In the genomic region with DNA sequence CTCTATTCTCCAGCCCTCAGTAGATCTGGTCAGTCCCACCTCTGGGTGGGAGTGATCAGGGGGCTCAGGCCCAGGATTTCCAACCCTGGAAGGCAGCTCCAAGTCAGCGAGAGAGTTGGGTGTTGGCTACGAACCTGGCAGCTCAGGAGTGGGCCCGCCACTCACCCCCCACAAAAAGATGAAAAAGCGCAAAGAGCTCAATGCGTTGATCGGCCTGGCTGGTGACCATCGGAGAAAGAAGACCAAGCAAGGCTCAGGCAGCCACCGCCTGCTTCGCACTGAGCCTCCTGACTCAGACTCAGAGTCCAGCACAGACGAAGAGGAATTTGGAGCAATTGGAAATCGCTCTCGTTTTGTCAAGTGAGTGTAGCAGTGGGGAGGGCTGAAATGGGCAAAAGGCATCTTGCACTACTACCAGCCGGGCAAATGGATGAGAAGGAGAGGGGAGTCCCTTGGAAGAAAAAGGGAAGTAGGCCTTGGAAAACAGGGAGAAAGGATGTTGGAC, we compare ENCODE assay signal across 8 mouse cellular contexts. TPM values are rescaled to one million over a fixed set of nuclear protein-coding genes. Genes with fewer than 3 reads are reported as not detected.
DNase-seq lines count a peak whose midpoint lies in the region; ATAC-seq lines count a peak whose summit lies in the region.

No protein-coding gene starts in this region.

- no peaks in the 10 kb centered on the region for H3K27me3 ChIP-seq in kidney, embryonic 14.5 days (ENCODE audit: control insufficient read depth, insufficient read depth, low read length)
- peaks cover 11% of the 10 kb centered on the region for H3K27me3 ChIP-seq in heart, embryonic 13.5 days (replicated peaks)
- no peaks in the 10 kb centered on the region for H3K27me3 ChIP-seq in liver, embryonic 11.5 days (replicated peaks; ENCODE audit: control insufficient read depth, insufficient read depth, low read length)

- no peak overlapping the region for H3K27ac ChIP-seq in kidney, embryonic 14.5 days (ENCODE audit: low read depth, low read length)
- H3K27ac ChIP-seq in heart, embryonic 13.5 days (replicated peaks): 0 out of 2 replicates have a peak overlapping the region, but pooled peaks have one; percentile 91
- H3K27ac ChIP-seq in liver, embryonic 11.5 days (ENCODE audit: low read depth, low read length): no peak overlapping the region

- DNase-seq in kidney, adult 8-10 months: no peak
- DNase-seq in adrenal gland, adult 2 months: peak; percentile 59
- no peak for DNase-seq in liver, embryonic 11.5 days (ENCODE audit: low spot score)
- DNase-seq in layer of hippocampus, adult 9-11 months: no peak
- no peak for DNase-seq in right cerebral cortex, postnatal 10 days (ENCODE audit: low spot score in 2 of 2)
- no peak for DNase-seq in embryo, embryonic 9.5 days (ENCODE audit: extremely low spot score)

- peaks cover 20% of the 10 kb centered on the region for H3K4me1 ChIP-seq in kidney, embryonic 14.5 days (ENCODE audit: control insufficient read depth, insufficient read depth, low read length)
- H3K4me1 ChIP-seq in heart, embryonic 13.5 days: peaks cover 30% of the 10 kb centered on the region
- H3K4me1 ChIP-seq in liver, embryonic 11.5 days (replicated peaks; ENCODE audit: control insufficient read depth, insufficient read depth, low read length): peaks cover 11% of the 10 kb centered on the region

- WGBS in kidney, embryonic 14.5 days: 39% methylated on average over 13 of the region's 13 CpGs
- 38% methylated on average over 13 of the region's 13 CpGs for WGBS in heart, embryonic 13.5 days
- 26% methylated on average over 13 of the region's 13 CpGs for WGBS in liver, embryonic 11.5 days

- H3K4me2 ChIP-seq in kidney, embryonic 14.5 days (replicated peaks; ENCODE audit: low read depth, low read length): peak overlapping the region; percentile 68
- peak overlapping the region; percentile 87 for H3K4me2 ChIP-seq in heart, embryonic 13.5 days
- peak overlapping the region; percentile 91 for H3K4me2 ChIP-seq in liver, embryonic 11.5 days

- no peak for ATAC-seq in kidney, embryonic 14.5 days (ENCODE audit: low FRiP score, low TSS enrichment)
- no peak for ATAC-seq in heart, embryonic 13.5 days (ENCODE audit: extremely low read depth, insufficient number of reproducible peaks, low FRiP score, low TSS enrichment)
- no peak for ATAC-seq in liver, embryonic 11.5 days (replicated peaks; ENCODE audit: low FRiP score)

- peak overlapping the region; percentile 83 for H3K4me3 ChIP-seq in kidney, embryonic 14.5 days (ENCODE audit: low read length)
- H3K4me3 ChIP-seq in heart, embryonic 13.5 days: peak overlapping the region; percentile 76
- H3K4me3 ChIP-seq in liver, embryonic 11.5 days (ENCODE audit: low read depth, low read length): peak overlapping the region; percentile 91

- peaks cover 20% of the 10 kb centered on the region for H3K36me3 ChIP-seq in kidney, embryonic 14.5 days (ENCODE audit: control insufficient read depth, insufficient read depth, low read length)
- peaks cover 33% of the 10 kb centered on the region for H3K36me3 ChIP-seq in heart, embryonic 13.5 days
- H3K36me3 ChIP-seq in liver, embryonic 11.5 days (ENCODE audit: control insufficient read depth, insufficient read depth, low read length): peaks cover 8% of the 10 kb centered on the region

- H3K9me3 ChIP-seq in kidney, embryonic 14.5 days (ENCODE audit: control insufficient read depth, low read length): no peaks in the 10 kb centered on the region
- no peaks in the 10 kb centered on the region for H3K9me3 ChIP-seq in heart, embryonic 13.5 days
- no peaks in the 10 kb centered on the region for H3K9me3 ChIP-seq in liver, embryonic 11.5 days (ENCODE audit: control insufficient read depth, low read length)

- H3K9ac ChIP-seq in kidney, embryonic 14.5 days (ENCODE audit: low read depth, low read length): peak overlapping the region; percentile 87
- H3K9ac ChIP-seq in heart, embryonic 13.5 days: peak overlapping the region; percentile 92
- H3K9ac ChIP-seq in liver, embryonic 11.5 days (ENCODE audit: low read depth, low read length): peak overlapping the region; percentile 92

RNA-seq across cellular contexts. Expression of gene Efcab14, which starts 1.0 kb away (rescaled TPM):
- 35.4 and 54.1 TPM in 2 replicates for polyA plus RNA-seq in kidney, embryonic 14.5 days (2014; fragmentation: Nextera tagmentation; extraction: Ambion mirVana)
- 10 to 100 TPM; 82.3 to 86.1 TPM for total RNA-seq in adrenal gland, adult 2 months (2021)
- polyA plus RNA-seq in adrenal gland, adult 2 months (2012; rRNA removed): 29.4 and 31.3 TPM in 2 replicates
- polyA plus RNA-seq in heart, embryonic 13.5 days (2015; fragmentation: Nextera tagmentation; extraction: Ambion mirVana): 23.6 and 25.5 TPM in 2 replicates
- polyA plus RNA-seq in liver, embryonic 11.5 days (2014; fragmentation: Nextera tagmentation; extraction: Ambion mirVana): 34.9 and 38.7 TPM in 2 replicates

RNA-seq across cellular contexts. Expression of gene Tex38, which starts 42.3 kb away (rescaled TPM):
- polyA plus RNA-seq in kidney, embryonic 14.5 days (2014; fragmentation: Nextera tagmentation; extraction: Ambion mirVana): 0.26 TPM in 1 of 2 replicates, not detected in the other
- total RNA-seq in adrenal gland, adult 2 months (2021): 1 to 10 TPM; 1.6 to 6.5 TPM
- 0.38 and 1.1 TPM in 2 replicates for polyA plus RNA-seq in adrenal gland, adult 2 months (2012; rRNA removed)
- polyA plus RNA-seq in heart, embryonic 13.5 days (2015; fragmentation: Nextera tagmentation; extraction: Ambion mirVana): 0.19 TPM in 1 of 2 replicates, not detected in the other
- 0.22 TPM in 1 of 2 replicates, not detected in the other for polyA plus RNA-seq in liver, embryonic 11.5 days (2014; fragmentation: Nextera tagmentation; extraction: Ambion mirVana)

RNA-seq across cellular contexts. Expression of gene Atpaf1, which starts 46.1 kb away (rescaled TPM):
- polyA plus RNA-seq in kidney, embryonic 14.5 days (2014; fragmentation: Nextera tagmentation; extraction: Ambion mirVana): 55.8 and 63.5 TPM in 2 replicates
- 10 to 100 TPM; 41.9 to 72.8 TPM for total RNA-seq in adrenal gland, adult 2 months (2021)
- 90.6 and 92.6 TPM in 2 replicates for polyA plus RNA-seq in adrenal gland, adult 2 months (2012; rRNA removed)
- polyA plus RNA-seq in heart, embryonic 13.5 days (2015; fragmentation: Nextera tagmentation; extraction: Ambion mirVana): 54.5 and 63.2 TPM in 2 replicates
- 42.1 and 48.7 TPM in 2 replicates for polyA plus RNA-seq in liver, embryonic 11.5 days (2014; fragmentation: Nextera tagmentation; extraction: Ambion mirVana)
